ENCODE assay signal across 8 mouse cellular contexts in genomic region chr5:148812016-148812415, GRCm38 (mm10).
A peak's percentile ranks its signal among the peaks of the same experiment; 100 is the strongest.
DNase-seq lines count a peak whose midpoint lies in the region; ATAC-seq and TF ChIP-seq lines count a peak whose summit lies in the region.

No protein-coding gene starts in this region.

- H3K36me3 ChIP-seq in forebrain, embryonic 14.5 days (ENCODE audit: control insufficient read depth, insufficient read depth, low read length): no peaks in the 10 kb centered on the region
- H3K36me3 ChIP-seq in intestine, postnatal 0 days (ENCODE audit: control insufficient read depth, insufficient read depth): no peaks in the 10 kb centered on the region
- no peaks in the 10 kb centered on the region for H3K36me3 ChIP-seq in limb, embryonic 11.5 days (ENCODE audit: control insufficient read depth, insufficient read depth, low read length)
- H3K36me3 ChIP-seq in thymus, adult 2 months (ENCODE audit: control insufficient read depth, insufficient read depth, low read length): no peaks in the 10 kb centered on the region

- 0 out of 2 replicates have a peak, but pooled peaks cover 3% of the 10 kb centered on the region for H3K9me3 ChIP-seq in forebrain, embryonic 14.5 days (replicated peaks; ENCODE audit: control insufficient read depth, low read length)
- H3K9me3 ChIP-seq in intestine, postnatal 0 days (ENCODE audit: control insufficient read depth): no peaks in the 10 kb centered on the region
- H3K9me3 ChIP-seq in limb, embryonic 11.5 days (ENCODE audit: control insufficient read depth, low read length): no peaks in the 10 kb centered on the region

- H3K27me3 ChIP-seq in forebrain, embryonic 14.5 days (replicated peaks; ENCODE audit: control insufficient read depth, insufficient read depth, low read length): no peaks in the 10 kb centered on the region
- H3K27me3 ChIP-seq in intestine, postnatal 0 days (replicated peaks; ENCODE audit: control insufficient read depth, insufficient read depth, low read length): no peaks in the 10 kb centered on the region
- H3K27me3 ChIP-seq in limb, embryonic 11.5 days (ENCODE audit: control insufficient read depth, insufficient read depth, low read length): no peaks in the 10 kb centered on the region
- H3K27me3 ChIP-seq in thymus, adult 2 months (ENCODE audit: control insufficient read depth, insufficient read depth, low read length): no peaks in the 10 kb centered on the region

- peak; percentile 80; the same call in 1 of the 2 replicates for TF ChIP-seq CTCF in brain, embryonic 14.5 days (IDR thresholded peaks at IDR 0.05; ENCODE audit: borderline replicate concordance, extremely low read depth, insufficient read depth, insufficient read length)
- peak; percentile 90 for TF ChIP-seq CTCF in intestine, postnatal 0 days (IDR thresholded peaks at IDR 0.05; ENCODE audit: low read depth)
- TF ChIP-seq CTCF in thymus, adult 2 months (IDR thresholded peaks at IDR 0.05; ENCODE audit: borderline replicate concordance, control insufficient read depth, extremely low read depth, insufficient read depth, low read length, poor library complexity): peak; percentile 38; the same call in 1 of the 2 replicates

- peak; percentile 35 for ATAC-seq in forebrain, embryonic 14.5 days
- ATAC-seq in intestine, postnatal 0 days: no peak
- ATAC-seq in limb, embryonic 11.5 days (ENCODE audit: insufficient number of reproducible peaks, low FRiP score, low TSS enrichment, low read depth): no peak

- 22% methylated on average over 13 of the region's 13 CpGs for WGBS in forebrain, embryonic 14.5 days
- 19% methylated on average over 13 of the region's 13 CpGs for WGBS in intestine, postnatal 0 days
- 18% methylated on average over 13 of the region's 13 CpGs for WGBS in limb, embryonic 11.5 days
- WGBS in thymus, adult 2 months: 42% methylated on average over 13 of the region's 13 CpGs

- no peak overlapping the region for H3K4me2 ChIP-seq in forebrain, embryonic 14.5 days (ENCODE audit: low read length)
- no peak overlapping the region for H3K4me2 ChIP-seq in intestine, postnatal 0 days (replicated peaks; ENCODE audit: low read depth)
- no peak overlapping the region for H3K4me2 ChIP-seq in limb, embryonic 11.5 days (ENCODE audit: low read depth, severe bottlenecking)

- H3K27ac ChIP-seq in forebrain, embryonic 14.5 days (ENCODE audit: low read depth, low read length): no peak overlapping the region
- H3K27ac ChIP-seq in intestine, postnatal 0 days (ENCODE audit: low read depth, low read length): no peak overlapping the region
- no peak overlapping the region for H3K27ac ChIP-seq in limb, embryonic 11.5 days (replicated peaks; ENCODE audit: low read depth, low read length)
- no peak overlapping the region for H3K27ac ChIP-seq in thymus, adult 2 months (ENCODE audit: control insufficient read depth, insufficient read depth, low read length)

- no peak overlapping the region for H3K4me3 ChIP-seq in forebrain, embryonic 14.5 days (ENCODE audit: low read depth, low read length)
- no peak overlapping the region for H3K4me3 ChIP-seq in intestine, postnatal 0 days (ENCODE audit: low read depth, low read length)
- H3K4me3 ChIP-seq in limb, embryonic 11.5 days (ENCODE audit: low read depth, low read length): no peak overlapping the region
- H3K4me3 ChIP-seq in thymus, adult 2 months (ENCODE audit: control insufficient read depth, insufficient read depth, low read length): no peak overlapping the region

- H3K4me1 ChIP-seq in forebrain, embryonic 14.5 days (ENCODE audit: control insufficient read depth, insufficient read depth, low read length): no peaks in the 10 kb centered on the region
- no peaks in the 10 kb centered on the region for H3K4me1 ChIP-seq in intestine, postnatal 0 days (replicated peaks; ENCODE audit: control insufficient read depth, insufficient read depth, low read length)
- H3K4me1 ChIP-seq in limb, embryonic 11.5 days (ENCODE audit: control insufficient read depth, insufficient read depth, low read length): no peaks in the 10 kb centered on the region
- peaks cover 17% of the 10 kb centered on the region for H3K4me1 ChIP-seq in thymus, adult 2 months (replicated peaks; ENCODE audit: control insufficient read depth, insufficient read depth, low read length)

- no peak for TF ChIP-seq POLR2A in brain, embryonic 14.5 days (IDR thresholded peaks at IDR 0.05; ENCODE audit: borderline replicate concordance, extremely low read depth, insufficient read depth, insufficient read length, poor library complexity, severe bottlenecking)
- no peak for TF ChIP-seq POLR2A in thymus, adult 2 months (IDR thresholded peaks at IDR 0.05; ENCODE audit: control insufficient read depth, extremely low read depth, insufficient read depth, low read length, poor library complexity)

- peak; percentile 73 for DNase-seq in urinary bladder, postnatal 14 days (ENCODE audit: low spot score)
- no peak for DNase-seq in urinary bladder, postnatal 10 days (ENCODE audit: low spot score)
- peak; percentile 86 for DNase-seq in brain, embryonic 14.5 days (ENCODE audit: low read depth)
- DNase-seq in forebrain, embryonic 14.5 days (ENCODE audit: low spot score): peak; percentile 83
- peak; percentile 85 for DNase-seq in limb, embryonic 11.5 days (ENCODE audit: low spot score)
- peak; percentile 64 to 78 for DNase-seq in natural killer cell, adult 2 months (ENCODE audit: low spot score in 2 of 2)
- peak; percentile 70 for DNase-seq in thymus, adult 2 months

- H3K9ac ChIP-seq in forebrain, embryonic 14.5 days (ENCODE audit: low read length): no peak overlapping the region
- H3K9ac ChIP-seq in intestine, postnatal 0 days (ENCODE audit: low read depth, low read length): no peak overlapping the region
- no peak overlapping the region for H3K9ac ChIP-seq in limb, embryonic 11.5 days (ENCODE audit: low read length)

Comparison
In these comparisons a context has a peak if more than half of its experiments do, and no peak if none do; other contexts are left out.
1. CTCF ChIP-seq: peak in every context shown above with its lines; median percentile 90 in intestine, postnatal 0 days; 80 in brain, embryonic 14.5 days; 38 in thymus, adult 2 months.